Mouse (Mus musculus) liver, embryonic 14.5 days (tissue): ENCODE measurements around the gene Mcemp1. TPM values are rescaled to one million over a fixed set of nuclear protein-coding genes. Genes with fewer than 3 reads are reported as not detected.

Experiments used
- ATAC-seq: fragments of 200-750 bp; cut with Nextera tagmentation; 2 replicates; pipeline ENCODE4 v1.8.0; 2017; ENCODE audit warnings: moderate number of reproducible peaks, mild to moderate bottlenecking, moderate library complexity; ENCODE audit not compliant: insufficient read depth
- DNase-seq, 3 experiments: peaks; one replicate each; pipeline ENCODE4 v3.0.0-alpha.2; 2012 to 2013; ENCODE audit warnings: low read depth in 3 of 3, low spot score in 3 of 3
- H3K27ac ChIP-seq: fragments of 300-500 bp; sonication (generic); 2 replicates; pipeline ENCODE4 v1.5.1; 2014; ENCODE audit warnings: moderate library complexity, mild to moderate bottlenecking, control low read depth, inconsistent platforms
- H3K27me3 ChIP-seq: fragments of 300-500 bp; sonication (generic); 2 replicates; pipeline ENCODE4 v1.6.1; 2014; ENCODE audit warnings: mild to moderate bottlenecking, low read length, moderate library complexity; ENCODE audit not compliant: control insufficient read depth, insufficient read depth
- H3K36me3 ChIP-seq: fragments of 300-500 bp; sonication (generic); replicated peaks from 2 replicates; pipeline ENCODE4 v1.6.1; 2014; ENCODE audit warnings: low read depth; ENCODE audit not compliant: control insufficient read depth, insufficient read depth
- H3K4me1 ChIP-seq, 2 experiments: fragments of 200-500 bp in 1 of 2; fragments of 300-500 bp in 1 of 2; sonication (generic) in 1 of 2; replicated peaks; 2 replicates each; pipeline ENCODE4 v1.6.1; 2012 to 2014; ENCODE audit warnings: antibody characterized with exemption in 1 of 2, inconsistent platforms in 1 of 2, low read length in 1 of 2; ENCODE audit not compliant: control insufficient read depth in 2 of 2, insufficient read depth in 2 of 2
- H3K4me2 ChIP-seq: fragments of 300-500 bp; sonication (generic); 2 replicates; pipeline ENCODE4 v1.6.1; 2014; ENCODE audit warnings: low read depth, mild to moderate bottlenecking, control low read depth, moderate library complexity
- H3K4me3 ChIP-seq, 2 experiments: fragments of 200-500 bp in 1 of 2; fragments of 300-500 bp in 1 of 2; sonication (generic) in 1 of 2; 2 replicates each; pipeline ENCODE4 v1.5.1; 2012 to 2014; ENCODE audit warnings: low read depth in 2 of 2, low read length in 2 of 2, mild to moderate bottlenecking in 2 of 2, control low read depth in 1 of 2, inconsistent platforms in 1 of 2, moderate library complexity in 1 of 2; ENCODE audit not compliant: insufficient read depth in 1 of 2
- H3K9ac ChIP-seq: fragments of 300-500 bp; sonication (generic); replicated peaks from 2 replicates; pipeline ENCODE4 v1.6.1; 2014; ENCODE audit warnings: mild to moderate bottlenecking, control low read depth, moderate library complexity
- H3K9me3 ChIP-seq: fragments of 300-500 bp; sonication (generic); 2 replicates; pipeline ENCODE4 v1.6.1; 2016; ENCODE audit warnings: low read length, mixed read lengths; ENCODE audit not compliant: control insufficient read depth
- CTCF ChIP-seq: IDR thresholded peaks from 2 replicates; pipeline ENCODE4 v1.5.1; 2016; ENCODE audit warnings: antibody characterized with exemption, low read depth, control low read depth
- EP300 ChIP-seq: IDR thresholded peaks from 2 replicates; pipeline ENCODE4 v1.6.1; 2016; ENCODE audit warnings: antibody characterized with exemption, low read depth
- WGBS: fragments of 180-500 bp; shearing (Covaris S2); extraction: QIAGEN DNeasy Blood & Tissue Kit; methylation state at CpG from one replicate; pipeline ENCODE4 v1.1.7; 2014; ENCODE audit not compliant: insufficient replicate concordance; 5-methylcytosine and 5-hydroxymethylcytosine counted together
- polyA plus RNA-seq, 2 experiments: library from polyadenylated mRNA; depleted of rRNA in 1 of 2; stranded (reverse) in 1 of 2; unstranded in 1 of 2; fragments of >200 nt; fragmentation: Nextera tagmentation in 1 of 2; extraction: Ambion mirVana in 1 of 2; gene quantifications; 2 replicates each; pipeline versions ENCODE4 v1.2.1 to v1.2.3; 2012 to 2014

The Mcemp1 gene
- polyA plus RNA-seq, 2 experiments = 1.9 to 3.7 TPM

DNA sequence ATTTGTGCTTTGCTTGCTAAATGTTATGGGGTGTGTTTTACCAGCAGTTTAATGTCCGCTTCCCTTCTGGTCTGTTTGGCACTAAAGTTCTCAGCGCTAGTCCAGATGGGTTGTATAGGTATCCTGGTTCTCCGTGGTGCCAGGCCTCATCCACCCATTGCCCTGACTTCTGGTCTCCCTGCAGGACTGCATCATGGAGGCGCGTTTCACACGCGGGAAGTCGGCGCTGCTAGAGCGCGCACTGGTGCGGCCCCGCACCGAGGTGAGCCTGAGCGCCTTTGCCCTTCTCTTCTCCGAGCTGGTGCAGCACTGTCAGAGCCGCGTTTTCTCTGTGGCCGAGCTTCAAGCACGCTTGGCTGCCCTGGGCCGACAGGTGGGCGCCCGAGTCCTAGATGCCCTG lies 13.3 kb downstream of the Mcemp1 start:
- DNase-seq (no peak), ATAC-seq (no peak)
- TF ChIP-seq EP300 (no peak), CTCF (no peak)
- no peak overlapping the region for H3K9ac ChIP-seq
- H3K9me3 ChIP-seq = no peaks in the 10 kb centered on the region
- H3K4me2 ChIP-seq = no peak overlapping the region
- no peak overlapping the region for H3K27ac ChIP-seq
- peaks cover 11% of the 10 kb centered on the region for H3K36me3 ChIP-seq
- no peaks in the 10 kb centered on the region for H3K27me3 ChIP-seq
- no peak overlapping the region for H3K4me3 ChIP-seq
- WGBS = 94% methylated on average over 23 of the region's 23 CpGs
- H3K4me1 ChIP-seq = peaks cover 3 to 12% of the 10 kb centered on the region in 2 experiments

DNA sequence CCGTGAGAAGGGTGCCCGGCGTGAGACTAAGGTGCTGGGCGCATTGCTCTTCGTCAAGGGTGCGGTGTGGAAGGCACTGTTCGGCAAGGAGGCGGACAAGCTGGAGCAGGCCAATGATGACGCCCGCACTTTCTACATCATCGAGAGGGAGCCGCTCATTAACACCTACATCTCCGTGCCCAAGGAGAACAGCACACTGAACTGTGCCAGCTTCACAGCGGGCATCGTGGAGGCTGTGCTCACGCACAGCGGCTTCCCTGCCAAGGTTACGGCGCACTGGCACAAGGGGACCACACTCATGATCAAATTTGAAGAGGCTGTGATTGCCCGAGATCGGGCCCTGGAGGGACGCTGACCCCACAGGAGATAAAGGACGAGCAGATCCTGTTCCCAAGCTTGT lies 13.7 kb downstream of the Mcemp1 start:
- Histone ChIP-seq H3K4me1 (peaks cover 3 to 12% of the 10 kb centered on the region in 2 experiments), H3K9me3 (no peaks in the 10 kb centered on the region), H3K27ac (no peak overlapping the region), H3K9ac (no peak overlapping the region), H3K27me3 (no peaks in the 10 kb centered on the region), H3K4me2 (no peak overlapping the region), H3K4me3 (no peak overlapping the region), H3K36me3 (peaks cover 11% of the 10 kb centered on the region)
- ATAC-seq (no peak), DNase-seq (no peak)
- no peak for TF ChIP-seq EP300
- no peak for TF ChIP-seq CTCF
- WGBS = 91% methylated on average over 23 of the region's 23 CpGs

DNA sequence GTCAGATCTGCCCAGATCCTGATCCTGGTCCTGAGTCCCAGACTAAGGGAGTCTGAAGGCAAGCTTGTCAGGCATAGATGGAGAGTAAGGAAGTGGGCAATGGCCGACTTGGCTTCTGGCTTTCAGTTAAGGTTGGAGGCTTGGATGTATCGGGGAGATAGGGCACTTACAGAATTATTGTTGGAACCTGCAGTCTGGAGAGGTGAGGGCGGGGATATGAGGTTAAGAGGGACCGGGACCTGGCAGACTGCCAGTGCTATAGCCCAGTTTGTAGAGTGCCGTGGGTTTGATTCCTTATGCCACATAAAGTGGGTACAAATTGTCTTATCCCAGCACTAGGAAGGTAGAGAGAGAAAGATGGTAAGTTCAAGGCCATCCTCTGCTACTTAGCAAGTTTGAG lies 14.1 kb downstream of the Mcemp1 start:
- H3K4me3 ChIP-seq = no peak overlapping the region
- H3K9me3 ChIP-seq = no peaks in the 10 kb centered on the region
- H3K36me3 ChIP-seq = peaks cover 11% of the 10 kb centered on the region
- ATAC-seq (no peak), DNase-seq (no peak)
- peaks cover 3 to 12% of the 10 kb centered on the region in 2 experiments for H3K4me1 ChIP-seq
- no peaks in the 10 kb centered on the region for H3K27me3 ChIP-seq
- no peak overlapping the region for H3K4me2 ChIP-seq
- H3K9ac ChIP-seq = no peak overlapping the region
- no peak overlapping the region for H3K27ac ChIP-seq
- 71% methylated on average over 5 of the region's 5 CpGs for WGBS
- TF ChIP-seq EP300 = no peak
- TF ChIP-seq CTCF = no peak

DNA sequence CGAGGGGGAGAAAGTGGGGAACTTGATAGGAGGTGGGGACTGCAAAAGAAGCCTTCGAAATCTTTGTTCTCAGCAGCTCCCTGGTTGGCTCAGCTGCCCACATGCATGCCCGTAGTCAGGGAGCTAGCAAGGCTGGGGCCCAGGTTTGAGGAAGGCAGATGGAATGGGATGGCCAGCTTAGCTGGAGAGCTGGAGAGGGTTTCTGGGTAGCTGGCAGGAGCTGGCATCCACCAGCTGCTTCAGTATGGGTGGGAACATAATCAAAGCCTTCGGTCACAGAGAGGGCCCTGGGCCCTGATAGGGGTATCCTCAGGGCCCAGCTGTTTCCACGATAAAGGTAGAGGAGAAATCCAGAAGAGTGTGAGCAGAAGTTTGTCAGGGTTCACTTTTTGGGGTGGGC lies 16.9 kb downstream of the Mcemp1 start:
- Histone ChIP-seq H3K9ac (no peak overlapping the region), H3K27ac (no peak overlapping the region), H3K4me1 (0 out of 4 replicates have a peak, but pooled peaks cover 0 to 4% of the 10 kb centered on the region in 2 experiments), H3K36me3 (peaks cover 11% of the 10 kb centered on the region), H3K4me3 (no peak overlapping the region), H3K4me2 (no peak overlapping the region), H3K27me3 (no peaks in the 10 kb centered on the region), H3K9me3 (no peaks in the 10 kb centered on the region)
- no peak for ATAC-seq
- WGBS = 64% methylated on average over 5 of the region's 5 CpGs
- DNase-seq = no peak
- no peak for TF ChIP-seq EP300
- TF ChIP-seq CTCF = no peak

GRCm38 (mm10) chr8:3683408-3684176 lies 18.0 kb downstream of the Mcemp1 start:
- H3K27ac ChIP-seq = no peak overlapping the region
- WGBS = 52% methylated on average over 6 of the region's 6 CpGs
- no peaks in the 10 kb centered on the region for H3K4me1 ChIP-seq
- no peaks in the 10 kb centered on the region for H3K9me3 ChIP-seq
- no peak for TF ChIP-seq CTCF
- no peak for TF ChIP-seq EP300
- no peak overlapping the region for H3K9ac ChIP-seq
- no peak overlapping the region for H3K4me2 ChIP-seq
- no peaks in the 10 kb centered on the region for H3K27me3 ChIP-seq
- H3K4me3 ChIP-seq = no peak overlapping the region
- DNase-seq (no peak), ATAC-seq (no peak)
- peaks cover 11% of the 10 kb centered on the region for H3K36me3 ChIP-seq
